Mouse (Mus musculus) limb, embryonic 11.5 days (tissue): ENCODE data around the gene Cox6b2. TPM values are rescaled to one million over a fixed set of nuclear protein-coding genes. Genes with fewer than 3 reads are reported as not detected.

Experiments used
- ATAC-seq: fragments of 200-750 bp; cut with Nextera tagmentation; 2 replicates; pipeline ENCODE4 v1.8.0; 2017; ENCODE audit warnings: low read depth; ENCODE audit not compliant: insufficient number of reproducible peaks, low FRiP score, low TSS enrichment
- DNase-seq: peaks from one replicate; pipeline ENCODE4 v3.0.0-alpha.2; 2015; ENCODE audit warnings: low spot score
- H3K27ac ChIP-seq: fragments of 300-500 bp; sonication (generic); replicated peaks from 2 replicates; pipeline ENCODE4 v1.5.1; 2014; ENCODE audit warnings: low read depth, mild to moderate bottlenecking, low read length
- H3K27me3 ChIP-seq: fragments of 300-500 bp; sonication (generic); 2 replicates; pipeline ENCODE4 v1.6.1; 2014; ENCODE audit warnings: mild to moderate bottlenecking, low read length, mixed read lengths; ENCODE audit not compliant: control insufficient read depth, insufficient read depth
- H3K36me3 ChIP-seq: fragments of 300-500 bp; sonication (generic); 2 replicates; pipeline ENCODE4 v1.6.1; 2014; ENCODE audit warnings: mild to moderate bottlenecking, low read length, moderate library complexity, mixed read lengths; ENCODE audit not compliant: control insufficient read depth, insufficient read depth
- H3K4me1 ChIP-seq: fragments of 300-500 bp; sonication (generic); 2 replicates; pipeline ENCODE4 v1.6.1; 2014; ENCODE audit warnings: low read length, mixed read lengths; ENCODE audit not compliant: control insufficient read depth, insufficient read depth
- H3K4me2 ChIP-seq: fragments of 300-500 bp; sonication (generic); 2 replicates; pipeline ENCODE4 v1.6.1; 2014; ENCODE audit warnings: low read depth, mild to moderate bottlenecking, moderate library complexity; ENCODE audit not compliant: severe bottlenecking
- H3K4me3 ChIP-seq: fragments of 300-500 bp; sonication (generic); 2 replicates; pipeline ENCODE4 v1.5.1; 2014; ENCODE audit warnings: low read depth, low read length
- H3K9ac ChIP-seq: fragments of 300-500 bp; sonication (generic); 2 replicates; pipeline ENCODE4 v1.6.1; 2014; ENCODE audit warnings: mild to moderate bottlenecking, low read length
- H3K9me3 ChIP-seq: fragments of 300-500 bp; sonication (generic); 2 replicates; pipeline ENCODE4 v1.6.1; 2016; ENCODE audit warnings: low read length; ENCODE audit not compliant: control insufficient read depth
- WGBS: fragments of 180-500 bp; shearing (Covaris S2); extraction: QIAGEN DNeasy Blood & Tissue Kit; methylation state at CpG from one replicate; pipeline ENCODE4 v1.1.7; 2014; 5-methylcytosine and 5-hydroxymethylcytosine counted together
- polyA plus RNA-seq: library from polyadenylated mRNA; unstranded; fragments of >200 nt; fragmentation: Nextera tagmentation; extraction: Ambion mirVana; gene quantifications from 2 replicates; pipeline ENCODE4 v1.2.1, GENCODE M21; 2014

The Cox6b2 gene
- polyA plus RNA-seq, 1 experiment from 2014 or later: 38.4 TPM

DNA sequence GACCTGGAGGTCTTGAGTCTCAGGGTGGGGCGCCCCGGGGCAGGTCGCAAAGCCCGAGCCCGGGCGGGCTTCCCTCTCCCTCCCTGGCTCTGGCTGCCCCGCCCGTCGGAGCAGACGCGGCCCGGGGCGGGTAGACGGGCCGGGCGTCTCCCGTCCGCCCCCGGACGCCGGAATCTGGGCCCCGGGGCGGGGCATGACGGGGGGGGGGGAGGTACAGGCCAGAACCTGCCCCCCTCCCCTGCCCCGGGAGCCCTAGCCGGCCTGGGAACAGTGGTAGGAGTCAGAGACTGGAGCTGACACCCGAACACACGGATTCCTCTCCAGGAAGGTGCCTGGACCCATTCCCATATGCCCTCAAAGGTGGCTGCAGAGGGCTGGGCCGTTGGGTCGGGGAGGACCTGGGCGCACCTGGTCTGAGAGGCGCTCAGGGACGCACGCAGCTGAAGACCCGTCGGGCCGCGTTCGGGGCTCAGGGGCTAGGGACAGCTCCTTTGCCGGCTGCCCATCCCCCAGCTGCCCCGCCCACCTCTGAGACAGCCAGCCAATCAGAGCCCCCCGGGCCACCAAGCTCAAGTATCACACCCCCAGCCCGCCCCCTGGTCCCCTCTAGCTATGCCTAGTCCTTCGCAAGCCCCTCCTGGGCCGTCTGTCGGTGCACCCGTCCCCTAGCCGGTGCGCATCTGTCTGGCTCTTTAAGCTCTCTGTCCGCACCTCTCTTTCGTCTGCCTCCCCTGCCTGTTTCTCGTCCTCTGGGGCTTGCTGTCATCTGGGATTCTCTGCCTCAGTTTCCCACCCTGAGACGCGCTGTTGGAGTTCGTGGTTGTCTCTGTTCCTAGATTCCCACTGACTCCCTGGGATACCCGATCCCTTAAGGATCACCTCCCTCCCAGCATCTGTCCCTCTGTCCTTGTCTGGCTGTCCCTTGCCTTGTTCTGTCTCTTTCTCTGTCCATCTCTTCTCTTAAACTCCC lies 24.3 kb upstream of the Cox6b2 start:
- ATAC-seq: peak; percentile 78
- Histone ChIP-seq H3K27ac (no peak overlapping the region), H3K9me3 (no peaks in the 10 kb centered on the region; the same call in 1 of the 2 replicates), H3K9ac (no peak overlapping the region), H3K4me2 (peak overlapping the region; percentile 30), H3K27me3 (peaks cover 35% of the 10 kb centered on the region), H3K4me3 (peak overlapping the region; percentile 16), H3K36me3 (no peaks in the 10 kb centered on the region), H3K4me1 (peaks cover 13% of the 10 kb centered on the region; the same call in 1 of the 2 replicates)
- peak; percentile 87 for DNase-seq
- under 1% methylated on average over 30 of the region's 56 CpGs for WGBS

- no peaks in the 10 kb centered on the region; the same call in 1 of the 2 replicates for H3K9me3 ChIP-seq
- H3K36me3 ChIP-seq: no peaks in the 10 kb centered on the region
- peaks cover 10% of the 10 kb centered on the region; the same call in 1 of the 2 replicates for H3K4me1 ChIP-seq
- peaks cover 35% of the 10 kb centered on the region for H3K27me3 ChIP-seq
- no peak overlapping the region for H3K9ac ChIP-seq
- no peak overlapping the region for H3K27ac ChIP-seq
- DNase-seq (no peak), ATAC-seq (no peak)
- no peak overlapping the region for H3K4me3 ChIP-seq
- WGBS: 52% methylated on average over 10 of the region's 10 CpGs
- H3K4me2 ChIP-seq: no peak overlapping the region
Measured at GRCm38 (mm10) chr7:4776131-4776530, 23.2 kb upstream of the Cox6b2 start.

DNA sequence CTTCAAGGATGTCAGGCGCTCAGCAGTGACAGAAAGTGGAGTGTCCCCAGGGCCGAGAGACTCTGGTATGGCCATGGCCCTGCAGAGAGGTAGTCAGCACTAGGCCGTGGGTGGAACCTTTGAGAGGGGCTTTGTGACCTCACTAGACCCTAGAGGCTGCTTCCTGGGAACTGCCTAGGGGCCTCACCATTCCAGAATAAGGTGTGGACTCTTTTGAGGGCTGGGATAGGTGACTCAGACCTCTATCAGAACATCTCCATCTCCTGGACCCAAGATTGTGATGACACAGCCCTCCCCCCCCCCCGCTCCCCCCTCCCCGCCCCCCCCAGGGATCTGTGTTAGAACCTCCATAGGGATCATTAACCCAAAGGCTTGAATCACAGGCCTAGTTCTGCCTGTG lies 18.3 kb upstream of the Cox6b2 start, which contains the start of gene Fam71e2:
Fam71e2 (minus strand) TSS at position 101 of the 400 bp plus-strand sequence.
- Histone ChIP-seq H3K27me3 (peaks cover 8% of the 10 kb centered on the region), H3K9ac (no peak within 1 kb of the TSS), H3K9me3 (no peaks in the 10 kb centered on the region; the same call in 1 of the 2 replicates), H3K4me3 (no peak within 1 kb of the TSS), H3K27ac (no peak within 1 kb of the TSS), H3K36me3 (no peaks in the 10 kb centered on the region), H3K4me1 (no peaks in the 10 kb centered on the region), H3K4me2 (no peak within 1 kb of the TSS)
- ATAC-seq (no peak), DNase-seq (no peak)
- 84% methylated on average over 5 of the region's 5 CpGs for WGBS

DNA sequence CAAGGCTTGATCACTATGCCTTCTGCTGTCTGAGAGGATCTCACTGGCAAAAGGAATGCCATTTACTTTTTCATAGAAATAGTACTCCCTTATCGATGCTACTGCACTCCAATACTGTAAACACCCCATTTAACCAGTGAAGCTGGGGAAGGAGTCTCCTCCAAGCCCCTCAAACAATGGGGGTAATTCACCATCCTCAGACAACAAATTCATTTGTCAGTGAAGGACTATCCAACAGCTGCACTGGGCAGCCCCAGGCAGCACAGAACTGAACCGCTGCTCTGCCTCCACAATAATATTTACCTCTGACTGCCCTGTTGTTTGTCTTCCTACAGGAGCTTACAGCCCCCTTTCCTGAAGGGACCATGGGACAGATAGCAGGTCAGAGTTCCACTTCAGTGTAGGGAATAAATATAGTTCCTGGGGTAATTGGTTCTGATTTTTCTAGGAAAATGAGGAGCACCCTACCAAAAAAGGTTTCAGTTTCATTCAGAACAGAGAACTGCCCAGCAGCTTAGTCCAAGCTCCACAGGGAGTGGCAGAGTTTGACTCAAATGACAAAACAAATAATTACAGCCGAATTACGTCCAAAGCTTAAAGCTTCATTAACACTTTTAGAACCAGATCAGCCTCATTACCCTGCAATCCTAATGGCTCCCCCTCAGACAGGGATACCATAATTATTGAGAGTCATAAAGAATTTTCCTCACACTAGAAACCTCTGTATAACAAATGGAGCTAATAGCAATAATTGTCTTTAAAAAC lies 12.2 kb upstream of the Cox6b2 start:
- DNase-seq: no peak
- WGBS: 27% methylated on average over 4 of the region's 4 CpGs
- no peaks in the 10 kb centered on the region for H3K36me3 ChIP-seq
- H3K9me3 ChIP-seq: no peaks in the 10 kb centered on the region
- H3K4me2 ChIP-seq: no peak overlapping the region
- H3K27ac ChIP-seq: no peak overlapping the region
- no peak overlapping the region for H3K9ac ChIP-seq
- no peak for ATAC-seq
- no peaks in the 10 kb centered on the region for H3K4me1 ChIP-seq
- H3K27me3 ChIP-seq: no peaks in the 10 kb centered on the region
- H3K4me3 ChIP-seq: no peak overlapping the region

DNA sequence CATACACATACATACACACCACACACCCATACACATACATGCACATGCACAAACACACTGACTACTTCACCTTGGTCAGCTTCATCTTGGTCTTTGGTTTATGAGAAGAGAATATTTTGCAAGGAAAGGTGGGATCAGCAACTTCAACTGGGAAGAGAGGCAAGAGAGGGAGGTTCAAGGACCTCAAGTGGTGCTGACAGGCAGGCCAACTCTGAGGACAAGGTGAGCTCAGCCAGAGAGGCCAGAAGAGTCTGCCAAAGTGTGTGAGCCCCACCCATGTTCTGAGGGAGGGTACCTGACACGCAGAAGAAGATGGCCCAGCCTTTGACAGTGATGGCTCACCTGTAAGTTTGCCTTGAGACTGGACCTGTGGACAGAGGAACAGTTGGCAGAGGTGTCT lies 6.8 kb upstream of the Cox6b2 start:
- Histone ChIP-seq H3K4me1 (no peaks in the 10 kb centered on the region), H3K4me3 (no peak overlapping the region), H3K36me3 (no peaks in the 10 kb centered on the region), H3K9ac (no peak overlapping the region), H3K27ac (no peak overlapping the region), H3K4me2 (no peak overlapping the region), H3K27me3 (no peaks in the 10 kb centered on the region), H3K9me3 (no peaks in the 10 kb centered on the region)
- ATAC-seq (no peak), DNase-seq (no peak)
- 41% methylated on average over 1 of the region's 1 CpGs for WGBS

GRCm38 (mm10) chr7:4751971-4752820 lies 698 bp downstream of the Cox6b2 start:
- WGBS: 1% methylated on average over 30 of the region's 30 CpGs
- ATAC-seq: peak; percentile 77
- H3K27ac ChIP-seq: no peak overlapping the region
- DNase-seq: peak; percentile 82
- H3K4me3 ChIP-seq: peak overlapping the region; percentile 33
- no peak overlapping the region for H3K9ac ChIP-seq
- H3K4me1 ChIP-seq: peaks cover 9% of the 10 kb centered on the region
- no peaks in the 10 kb centered on the region; the same call in 1 of the 2 replicates for H3K36me3 ChIP-seq
- no peaks in the 10 kb centered on the region for H3K27me3 ChIP-seq
- H3K4me2 ChIP-seq: peak overlapping the region; percentile 39
- H3K9me3 ChIP-seq: no peaks in the 10 kb centered on the region

DNA sequence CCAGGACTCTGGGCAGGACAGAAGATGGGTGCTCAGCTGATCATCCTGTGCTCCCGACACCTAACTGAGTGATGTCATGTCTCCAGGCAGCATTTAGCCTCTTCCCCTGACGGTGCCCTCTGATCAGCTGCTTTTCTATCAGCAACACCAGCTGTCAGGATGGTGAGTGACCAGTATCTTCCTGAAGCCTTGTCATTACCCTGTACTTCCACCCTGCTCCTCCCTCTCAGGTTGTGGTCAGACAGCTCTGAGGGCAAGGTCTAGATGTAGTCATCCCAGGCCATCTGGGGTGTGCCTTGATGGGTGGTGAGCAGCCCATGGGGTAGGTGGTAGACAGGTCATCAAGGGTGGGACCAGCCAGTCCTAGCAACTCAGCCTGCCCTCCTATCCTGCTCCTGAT lies 3.7 kb downstream of the Cox6b2 start:
- no peak for ATAC-seq
- Histone ChIP-seq H3K4me3 (no peak overlapping the region), H3K27me3 (no peaks in the 10 kb centered on the region), H3K9me3 (no peaks in the 10 kb centered on the region), H3K36me3 (peaks cover 3% of the 10 kb centered on the region), H3K9ac (no peak overlapping the region), H3K4me1 (peaks cover 9% of the 10 kb centered on the region), H3K4me2 (no peak overlapping the region), H3K27ac (no peak overlapping the region)
- DNase-seq: no peak
- WGBS: 90% methylated on average over 2 of the region's 2 CpGs
